Mouse (Mus musculus) bone marrow, adult 2 months (tissue): ENCODE data around the gene Marcks.

ENCODE experiments used
- CTCF ChIP-seq: fragments of 200-500 bp; IDR thresholded peaks from 2 replicates; pipeline ENCODE4 v1.5.1; 2011; ENCODE audit warnings: low read length, control low read depth; ENCODE audit not compliant: control insufficient read depth, insufficient read depth
- POLR2A ChIP-seq: fragments of 200-500 bp; IDR thresholded peaks from 2 replicates; pipeline ENCODE4 v1.6.1; 2011; ENCODE audit warnings: low read depth, mild to moderate bottlenecking, control low read depth, low read length, borderline replicate concordance; ENCODE audit not compliant: control insufficient read depth

GRCm38 (mm10) chr10:37106303-37106702 is 32.4 kb downstream of the Marcks start:
- TF ChIP-seq POLR2A (no peak), CTCF (no peak)
